Mouse (Mus musculus) brown adipose tissue, adult 24 weeks (tissue): ENCODE measurements at regions not wholly inside any gene's neighbourhood (a gene's known extent, or its start where the extent isn't known, plus 50 kb on each side); places are given as distances from the start of the nearest gene placed in this dataset.

ENCODE experiments used
- H3K27ac ChIP-seq: fragments of 200-500 bp; replicated peaks from 2 replicates; pipeline ENCODE4 v1.5.1; 2012; ENCODE audit warnings: low read depth, mild to moderate bottlenecking, low read length
- H3K4me1 ChIP-seq: fragments of 200-500 bp; 2 replicates; pipeline ENCODE4 v1.6.1; 2012; ENCODE audit warnings: low read length, mixed read lengths; ENCODE audit not compliant: control insufficient read depth, insufficient read depth, insufficient read length
- H3K4me3 ChIP-seq: fragments of 200-500 bp; 2 replicates; pipeline ENCODE4 v1.5.1; 2012; ENCODE audit warnings: low read depth, mild to moderate bottlenecking, low read length, moderate library complexity; ENCODE audit not compliant: insufficient read depth

DNA sequence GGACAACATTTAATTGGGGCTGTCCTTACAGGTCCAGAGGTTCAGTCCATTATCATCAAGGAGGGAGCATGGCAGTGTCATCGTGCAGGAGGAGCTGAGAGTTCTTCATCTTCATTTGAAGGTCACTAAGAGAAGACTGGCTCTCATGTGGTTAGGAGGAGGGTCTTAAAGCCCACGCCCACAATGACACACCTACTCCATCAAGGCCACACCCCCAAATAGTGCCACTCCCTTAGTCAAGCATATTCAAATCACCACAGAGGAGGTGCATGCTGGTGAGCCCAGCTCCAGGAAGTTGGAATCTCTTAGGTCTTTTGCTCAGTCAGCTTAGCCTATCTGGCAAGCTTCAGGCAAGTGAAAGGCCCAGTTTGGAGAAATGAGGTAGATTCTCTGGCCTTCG lies 488.4 kb downstream of the Ajap1 start:
- no peak overlapping the region for H3K4me3 ChIP-seq

GRCm38 (mm10) chr4:152990266-152990665 lies 492.3 kb downstream of the Ajap1 start:
- Histone ChIP-seq H3K4me1 (no peaks in the 10 kb centered on the region), H3K27ac (no peak overlapping the region), H3K4me3 (no peak overlapping the region)

More for the DNA sequence above, 488.4 kb downstream of the Ajap1 start:
- Histone ChIP-seq H3K27ac (no peak overlapping the region), H3K4me1 (no peaks in the 10 kb centered on the region)

- no peaks in the 10 kb centered on the region for H3K4me1 ChIP-seq
- no peak overlapping the region for H3K4me3 ChIP-seq
- H3K27ac ChIP-seq, result no peak overlapping the region
Measured at GRCm38 (mm10) chr4:152987726-152988125, 494.9 kb downstream of the Ajap1 start.

GRCm38 (mm10) chr4:152975012-152975675 lies 497.5 kb upstream of the Kcnab2 start:
- no peak overlapping the region for H3K27ac ChIP-seq
- no peak overlapping the region for H3K4me3 ChIP-seq
- no peaks in the 10 kb centered on the region for H3K4me1 ChIP-seq

DNA sequence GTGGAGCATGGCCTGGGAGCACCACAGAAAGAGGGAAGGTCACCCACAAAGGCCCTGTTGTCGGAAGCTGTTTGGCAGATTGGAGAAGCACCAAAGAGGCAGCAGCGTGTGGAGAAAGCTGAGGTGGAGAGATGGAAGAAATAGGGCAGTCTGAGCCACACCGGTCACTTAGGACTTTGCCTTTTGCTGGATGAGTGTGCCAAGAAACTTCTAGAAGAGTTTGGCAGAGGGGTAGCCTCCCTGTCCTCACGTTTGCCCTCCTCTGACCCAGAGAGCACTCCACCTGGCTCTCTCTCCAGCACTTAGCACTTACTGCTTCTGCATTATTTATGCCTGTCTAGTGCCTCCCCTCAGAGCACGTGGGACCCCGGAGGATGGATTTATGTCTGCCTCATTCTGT lies 485.3 kb upstream of the Kcnab2 start:
- no peaks in the 10 kb centered on the region for H3K4me1 ChIP-seq
- no peak overlapping the region for H3K4me3 ChIP-seq
- no peak overlapping the region for H3K27ac ChIP-seq

DNA sequence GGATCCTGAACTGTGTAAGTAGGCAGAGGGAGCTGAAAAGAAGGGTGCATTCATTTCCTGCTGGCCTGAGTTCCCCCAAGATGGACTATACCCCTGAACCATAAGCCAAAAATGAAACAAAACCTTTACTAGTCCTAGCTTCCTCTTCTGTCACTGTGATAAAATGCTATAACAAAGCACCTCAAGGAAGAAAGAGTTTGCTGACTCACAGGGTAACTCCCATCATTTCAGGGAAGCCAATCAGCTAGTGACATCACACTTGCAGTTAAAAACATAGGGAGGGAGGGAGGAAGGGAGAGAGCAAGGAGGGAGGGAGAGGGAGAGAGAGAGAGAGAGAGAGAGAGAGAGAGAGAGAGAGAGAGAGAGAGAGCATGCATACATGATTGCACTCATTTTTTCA lies 484.5 kb upstream of the Kcnab2 start:
- no peak overlapping the region for H3K27ac ChIP-seq
- H3K4me3 ChIP-seq, result no peak overlapping the region
- H3K4me1 ChIP-seq, result no peaks in the 10 kb centered on the region

GRCm38 (mm10) chr4:152961677-152962076 lies 484.0 kb upstream of the Kcnab2 start:
- H3K27ac ChIP-seq, result no peak overlapping the region
- H3K4me1 ChIP-seq, result no peaks in the 10 kb centered on the region
- H3K4me3 ChIP-seq, result no peak overlapping the region

DNA sequence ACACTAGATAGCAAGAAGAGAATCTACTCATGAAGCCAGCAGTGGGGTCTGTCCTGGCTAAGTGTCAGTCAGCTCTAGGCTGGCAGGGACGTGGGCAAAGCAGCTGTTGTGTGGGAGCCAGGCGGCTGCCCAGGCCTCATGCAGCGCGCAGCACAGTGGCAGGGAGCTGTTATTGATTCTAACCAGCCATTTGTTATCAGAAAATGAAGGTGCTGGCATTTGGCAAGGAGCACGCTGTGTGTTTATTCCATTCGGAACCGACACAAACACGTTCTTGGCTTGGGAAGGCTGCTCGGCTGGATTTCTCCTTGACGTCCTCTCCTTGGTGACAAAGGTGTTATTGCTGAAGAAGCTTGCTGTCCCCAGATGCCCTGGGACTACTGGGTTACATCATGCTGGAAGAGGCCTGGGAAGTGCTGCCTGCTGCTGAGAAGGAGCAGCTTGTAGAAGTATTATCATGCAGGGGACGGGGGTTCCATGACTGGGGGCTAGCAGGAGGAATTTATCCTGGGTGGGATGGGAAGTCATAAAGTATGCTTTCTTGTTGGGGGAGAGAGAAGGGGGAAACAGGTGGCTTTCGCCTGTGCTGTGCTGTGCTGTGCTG lies 482.1 kb upstream of the Kcnab2 start:
- H3K27ac ChIP-seq, result no peak overlapping the region
- no peak overlapping the region for H3K4me3 ChIP-seq
- H3K4me1 ChIP-seq, result no peaks in the 10 kb centered on the region

DNA sequence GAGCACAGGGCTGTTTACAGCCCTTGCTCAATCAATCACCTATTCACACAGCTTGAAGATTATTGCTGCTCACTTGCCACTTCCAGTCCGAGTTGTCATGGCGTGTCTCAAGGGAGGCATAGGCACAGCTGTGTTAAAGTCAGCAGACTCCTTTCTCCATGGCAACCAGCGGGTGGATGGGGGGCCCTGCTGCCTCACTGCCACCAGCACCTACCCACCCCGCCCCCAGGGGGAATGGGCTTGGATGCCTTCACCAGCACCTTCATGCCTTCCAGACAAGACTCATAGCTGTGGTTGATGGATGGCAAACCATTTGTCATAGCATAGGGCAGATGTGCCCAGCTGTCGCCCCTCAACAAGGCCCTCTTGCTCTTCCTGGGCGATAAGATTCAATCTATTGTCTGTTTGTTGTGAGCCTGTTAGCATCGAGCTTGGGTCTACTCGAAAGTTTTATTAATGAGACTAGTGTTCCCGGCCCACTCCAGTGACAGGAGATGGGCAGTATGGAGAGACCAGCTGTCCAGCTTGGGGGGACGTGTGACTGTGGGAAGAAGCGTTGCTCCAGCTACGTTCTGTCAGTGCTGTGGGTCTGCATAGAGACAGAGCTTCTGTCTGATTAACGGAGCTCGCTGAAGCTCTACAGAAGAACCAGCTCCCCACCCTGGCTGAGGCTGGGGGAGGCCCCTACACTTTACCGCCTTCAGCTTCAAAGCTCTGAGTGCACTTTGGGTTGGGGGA lies 475.7 kb upstream of the Kcnab2 start:
- H3K4me3 ChIP-seq, result no peak overlapping the region
- H3K4me1 ChIP-seq, result no peaks in the 10 kb centered on the region
- no peak overlapping the region for H3K27ac ChIP-seq

DNA sequence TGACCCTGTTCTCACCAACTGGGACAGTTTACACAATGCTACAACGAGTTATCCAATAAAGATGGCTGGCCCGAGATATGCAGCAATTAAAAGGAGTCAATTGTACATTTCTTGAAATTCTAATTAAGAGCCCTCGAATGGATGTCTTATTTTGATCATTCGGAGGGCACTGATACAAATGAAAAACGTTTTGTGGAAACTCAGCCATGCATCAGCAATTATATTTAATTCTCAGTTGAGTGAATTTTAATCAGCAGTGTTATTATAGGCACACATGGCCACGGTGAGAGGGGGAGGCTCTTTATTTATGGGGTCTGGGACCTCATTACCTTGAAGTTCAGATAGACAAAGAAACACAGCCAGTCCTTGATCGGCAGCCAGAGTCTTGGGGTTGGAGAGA lies 471.3 kb upstream of the Kcnab2 start:
- Histone ChIP-seq H3K27ac (no peak overlapping the region), H3K4me1 (no peaks in the 10 kb centered on the region), H3K4me3 (no peak overlapping the region)

DNA sequence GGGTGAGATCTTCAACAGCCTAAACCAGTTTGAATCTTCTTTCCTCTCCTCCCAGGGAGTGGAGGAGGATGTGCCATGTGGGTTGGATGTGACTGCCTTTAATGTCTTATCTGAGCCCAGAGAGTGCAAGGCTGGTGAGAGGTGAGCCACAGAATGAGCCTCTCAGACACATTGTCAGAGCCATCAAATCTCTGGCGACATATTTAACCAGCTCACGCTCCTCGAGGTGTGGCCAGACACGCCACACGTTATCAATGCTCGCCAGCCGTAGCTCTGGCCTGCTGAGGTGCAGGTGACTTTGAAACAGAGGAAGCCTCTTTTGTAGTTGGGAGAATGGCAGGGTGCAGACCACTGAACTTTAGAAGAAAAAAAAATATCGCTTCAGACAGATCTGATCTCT lies 463.5 kb upstream of the Kcnab2 start:
- no peak overlapping the region for H3K4me3 ChIP-seq
- no peaks in the 10 kb centered on the region for H3K4me1 ChIP-seq
- H3K27ac ChIP-seq, result no peak overlapping the region

DNA sequence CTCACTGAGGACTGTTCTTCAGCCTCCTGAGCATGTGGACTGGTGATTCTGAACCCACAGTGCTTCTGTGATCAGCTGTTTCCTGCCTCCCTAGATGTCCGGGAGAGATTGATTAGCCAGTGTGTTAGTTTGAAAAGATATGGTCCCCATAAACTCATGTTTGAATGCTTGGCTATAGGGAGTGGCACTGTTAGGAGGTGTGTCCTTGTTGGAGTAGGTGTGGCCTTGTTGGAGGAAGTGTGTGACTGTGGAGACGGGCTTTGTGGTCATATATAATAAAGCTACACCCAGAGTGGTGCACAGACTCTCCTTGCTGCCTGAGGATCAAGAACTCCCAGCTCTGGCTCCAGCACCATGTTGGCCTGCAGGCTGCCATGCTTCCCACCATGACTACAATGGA lies 458.9 kb upstream of the Kcnab2 start:
- Histone ChIP-seq H3K4me3 (no peak overlapping the region), H3K4me1 (no peaks in the 10 kb centered on the region), H3K27ac (no peak overlapping the region)

DNA sequence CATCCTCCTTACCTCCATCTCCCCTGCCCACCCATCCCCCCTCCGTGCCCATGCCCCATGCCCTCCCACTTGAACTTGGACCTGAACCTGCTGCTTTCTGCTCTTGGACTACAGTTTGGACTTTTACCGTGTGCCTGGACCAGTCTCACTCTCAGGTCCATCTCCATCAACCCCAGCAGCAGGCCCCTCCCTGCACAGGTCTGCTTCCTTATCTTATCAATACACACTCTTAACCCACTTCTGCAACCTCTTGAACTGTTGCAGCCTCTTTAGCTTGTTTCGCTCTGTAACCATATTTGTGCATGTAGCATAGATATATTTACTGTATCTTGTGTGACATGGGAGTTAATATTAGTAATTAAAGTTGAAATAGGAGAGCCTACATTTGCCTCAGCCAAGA lies 457.8 kb upstream of the Kcnab2 start:
- Histone ChIP-seq H3K4me3 (no peak overlapping the region), H3K27ac (no peak overlapping the region), H3K4me1 (no peaks in the 10 kb centered on the region)

- no peak overlapping the region for H3K4me3 ChIP-seq
- H3K4me1 ChIP-seq, result no peaks in the 10 kb centered on the region
- no peak overlapping the region for H3K27ac ChIP-seq
Measured at GRCm38 (mm10) chr4:152928422-152928985, 450.8 kb upstream of the Kcnab2 start.

DNA sequence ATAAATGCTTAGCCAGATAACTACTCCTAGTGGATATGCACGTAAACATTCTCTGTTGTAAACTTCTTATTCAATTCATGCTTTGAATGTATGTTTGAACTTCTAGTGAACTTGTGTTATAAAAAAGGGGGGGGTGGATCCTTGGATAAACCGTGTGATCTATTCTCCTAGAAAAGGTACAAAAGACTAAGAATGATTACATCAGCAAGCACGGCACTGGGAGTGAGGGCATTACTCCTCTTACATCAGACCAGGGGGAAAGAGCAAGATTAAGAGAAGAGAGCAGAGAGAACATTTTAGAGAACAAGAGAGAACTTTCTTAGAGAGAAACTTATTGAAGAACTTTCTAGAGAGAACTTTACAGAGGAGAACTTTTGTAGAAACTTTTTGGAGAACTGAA lies 442.6 kb upstream of the Kcnab2 start:
- H3K4me1 ChIP-seq, result no peaks in the 10 kb centered on the region
- no peak overlapping the region for H3K4me3 ChIP-seq
- no peak overlapping the region for H3K27ac ChIP-seq
